Mouse (Mus musculus): ENCODE data around the gene 9130019O22Rik.
"Not testable (repeated sequence)": the region's sequence is repeated elsewhere in the genome, so short reads cannot be mapped to it uniquely, and the experiment has no call there.

The 9130019O22Rik gene

DNA sequence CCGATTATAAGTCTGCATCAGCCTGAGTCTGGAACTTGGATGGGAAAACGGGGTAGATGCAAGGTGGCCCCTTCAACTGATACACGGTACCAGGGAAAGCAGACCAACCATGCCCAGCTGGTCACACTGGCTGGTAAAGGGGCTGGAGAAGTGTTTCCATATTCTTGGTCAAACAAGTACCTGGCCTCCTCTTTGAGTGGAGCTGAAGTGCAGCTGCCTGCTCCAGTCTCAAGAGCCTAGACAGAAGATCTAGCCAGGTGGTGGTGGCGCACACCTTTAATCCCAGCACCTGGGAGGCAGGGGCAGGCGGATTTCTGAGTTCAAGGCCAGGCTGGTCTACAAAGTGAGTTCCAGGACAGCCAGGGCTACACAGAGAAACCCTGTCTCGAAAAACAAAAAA, 45.1 kb downstream of the 9130019O22Rik start:
- DNase-seq (ENCODE audit: low read depth, low spot score): not testable (repeated sequence)

DNA sequence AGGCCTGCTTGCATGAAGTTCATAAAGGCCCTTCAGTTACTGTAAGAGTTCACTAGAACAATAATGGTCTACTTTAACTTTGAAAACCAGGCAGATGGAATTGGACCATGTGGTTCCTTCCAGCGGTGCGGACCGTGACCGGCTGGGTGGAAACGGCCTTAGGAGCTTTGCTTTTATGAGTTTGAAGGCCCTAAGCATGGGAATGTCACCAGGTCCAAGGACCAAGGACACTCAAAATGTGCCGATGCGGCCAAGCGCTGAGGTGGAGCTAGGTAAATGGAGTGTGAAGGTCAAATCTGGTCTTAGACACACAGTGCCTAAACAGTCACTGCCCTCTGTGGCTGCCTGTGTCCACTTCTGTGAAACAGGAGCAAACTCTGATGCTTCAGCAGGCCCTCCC, 45.6 kb downstream of the 9130019O22Rik start:
- no peak for DNase-seq (ENCODE audit: low read depth, low spot score)

GRCm38 (mm10) chr7:127337636-127338035, 49.3 kb downstream of the 9130019O22Rik start:
- DNase-seq (ENCODE audit: low read depth, low spot score): no peak

DNA sequence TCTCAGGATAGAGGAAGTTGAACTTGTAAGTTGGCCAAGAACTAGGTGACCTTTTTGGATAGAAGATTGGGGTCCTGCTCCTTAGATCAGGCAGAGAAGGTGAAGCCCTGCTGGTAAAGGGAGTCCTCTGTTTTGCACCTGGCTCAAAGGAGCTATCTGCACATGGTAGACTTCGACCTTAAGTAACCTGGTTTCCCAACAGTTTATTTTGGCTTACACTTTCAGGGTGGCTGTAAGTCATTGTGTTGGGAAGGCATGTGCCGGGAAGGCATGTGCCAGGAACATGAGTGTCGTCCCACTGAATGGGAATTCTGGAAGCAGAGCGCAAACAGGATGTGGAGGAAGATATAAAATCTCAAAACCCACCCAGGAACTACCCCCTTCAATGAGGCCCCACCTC, 51.4 kb downstream of the 9130019O22Rik start:
- no peak for DNase-seq (ENCODE audit: low read depth, low spot score)

DNA sequence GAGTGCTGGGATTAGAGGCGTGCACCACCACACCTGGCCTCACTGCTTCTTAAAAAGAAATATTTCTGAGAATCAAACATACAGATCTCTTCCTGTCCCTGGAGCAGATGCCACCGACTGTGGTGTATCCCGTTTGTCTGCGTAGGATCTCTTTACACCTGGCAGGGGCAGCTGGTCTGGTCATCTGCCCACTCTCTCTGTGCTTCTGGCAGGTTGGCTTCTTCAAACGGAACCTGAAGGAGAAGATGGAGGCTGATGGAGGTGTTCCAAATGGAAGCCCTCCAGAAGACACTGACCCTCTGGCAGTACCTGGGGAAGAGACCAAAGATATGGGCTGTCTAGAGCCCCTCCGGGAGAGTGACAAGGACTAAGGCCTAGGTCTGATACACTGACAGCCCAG, 53.7 kb downstream of the 9130019O22Rik start:
- DNase-seq (ENCODE audit: low read depth, low spot score): no peak
